Mouse (Mus musculus): ENCODE measurements at regions not wholly inside any gene's neighbourhood (a gene's known extent, or its start where the extent isn't known, plus 50 kb on each side); places are given as distances from the start of the nearest gene placed in this dataset.
A peak's percentile ranks its signal among the peaks of the same experiment; 100 is the strongest.

GRCm38 (mm10) chr9:46819808-46820207 is 178.7 kb upstream of the Gm4791 start:
- DNase-seq = no peak

DNA sequence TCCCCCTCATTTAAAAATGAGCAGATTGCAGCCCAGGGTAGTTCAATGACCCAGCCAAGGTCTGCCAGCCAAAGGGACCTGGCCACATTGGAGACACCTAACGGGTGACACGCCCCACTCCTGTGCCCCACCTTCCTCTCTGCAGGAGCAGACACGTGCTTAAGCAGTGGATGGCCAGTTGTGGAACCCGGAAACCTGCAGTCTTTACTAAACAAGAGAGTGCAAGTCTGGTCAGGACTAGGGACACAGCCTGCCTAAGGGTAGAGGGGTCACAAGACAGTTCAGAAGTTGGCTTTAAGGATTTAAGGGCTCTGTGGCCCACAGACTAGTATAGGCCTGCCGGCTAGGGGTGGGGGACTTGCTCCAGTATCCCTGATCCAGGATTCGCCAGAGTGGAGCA is 179.2 kb upstream of the Gm4791 start:
- DNase-seq = no peak

- DNase-seq = no peak
These were observed 182.4 kb upstream of the Gm4791 start for GRCm38 (mm10) chr9:46816126-46816525.

- peak; percentile 76 to 80 for DNase-seq
These were observed 183.9 kb upstream of the Gm4791 start for GRCm38 (mm10) chr9:46814478-46815241.

- DNase-seq = no peak
These were observed 188.3 kb upstream of the Gm4791 start for GRCm38 (mm10) chr9:46810266-46810665.

DNA sequence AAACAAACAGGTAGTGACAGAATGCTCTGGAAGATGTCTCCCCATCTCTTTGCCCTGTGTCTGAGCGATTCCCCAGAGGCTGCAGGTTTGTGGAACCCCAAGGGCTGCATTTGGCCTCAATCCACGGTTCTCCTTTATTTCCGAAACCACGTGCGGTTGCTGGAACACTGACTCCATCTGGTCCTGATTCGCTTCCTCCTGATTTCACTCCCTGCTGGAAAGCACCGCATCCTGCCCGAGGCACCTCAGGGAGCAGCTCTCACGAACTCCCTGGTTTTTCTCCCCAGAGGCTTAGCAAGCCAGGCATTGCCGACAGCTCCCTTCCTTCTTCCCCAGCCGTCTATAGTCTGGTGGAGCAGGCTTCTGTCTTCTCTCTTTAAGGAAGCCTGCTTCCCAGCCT is 203.1 kb upstream of the Gm4791 start:
- no peak for DNase-seq

GRCm38 (mm10) chr9:46789036-46789435 is 209.5 kb upstream of the Gm4791 start:
- peak in 1 of 2 experiments; percentile 28 for DNase-seq

DNA sequence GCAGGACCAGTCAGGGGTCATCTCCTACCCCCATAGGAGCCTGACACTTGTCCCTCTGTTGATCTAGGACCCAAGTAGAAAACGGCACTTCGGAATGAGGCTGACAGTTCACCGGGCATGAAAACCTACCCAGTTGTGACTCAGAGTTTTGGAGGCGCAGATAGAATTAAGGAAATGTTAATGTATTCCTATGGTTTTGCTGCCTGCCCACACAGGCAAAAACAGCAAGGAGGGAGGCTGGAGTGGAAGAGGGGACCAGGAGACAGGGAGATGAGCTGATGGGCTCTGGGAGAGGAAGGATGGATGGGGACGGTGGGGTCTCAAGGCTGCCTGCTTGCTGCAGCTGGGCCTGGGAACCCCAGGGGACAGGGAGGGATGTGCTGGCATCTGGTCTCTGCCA is 210.1 kb upstream of the Gm4791 start:
- peak in 1 of 2 experiments; percentile 29 for DNase-seq

DNA sequence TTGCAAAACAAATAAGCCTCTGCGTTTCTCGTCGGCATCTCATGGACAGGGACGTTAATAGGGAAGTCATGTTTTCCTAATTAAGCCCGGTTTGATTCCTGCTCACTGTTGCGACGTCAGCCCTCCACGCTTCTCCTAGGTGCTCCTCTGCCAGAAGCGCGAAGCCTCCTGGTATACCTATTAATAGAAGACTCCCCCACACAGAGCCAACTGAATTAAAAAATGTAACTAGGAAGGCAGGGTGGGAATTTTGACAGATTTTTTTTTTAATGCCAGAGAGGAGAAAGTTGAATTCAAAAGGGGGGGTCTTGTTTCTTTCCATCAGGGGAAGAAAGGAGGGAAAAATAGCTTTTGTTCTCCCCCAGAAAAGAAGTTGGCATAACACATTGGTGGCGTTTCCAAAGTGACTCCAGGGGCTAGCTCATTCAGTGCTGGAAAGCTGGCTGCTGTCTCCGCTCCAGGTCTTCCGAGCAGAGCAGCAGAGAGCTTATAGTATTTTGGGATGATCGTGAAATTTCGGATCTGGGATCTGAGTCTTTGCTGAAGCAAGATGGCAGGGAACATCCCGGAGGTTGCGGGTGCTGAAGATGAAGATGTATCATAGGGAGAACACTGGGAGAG is 214.1 kb upstream of the Gm4791 start:
- no peak for DNase-seq

DNA sequence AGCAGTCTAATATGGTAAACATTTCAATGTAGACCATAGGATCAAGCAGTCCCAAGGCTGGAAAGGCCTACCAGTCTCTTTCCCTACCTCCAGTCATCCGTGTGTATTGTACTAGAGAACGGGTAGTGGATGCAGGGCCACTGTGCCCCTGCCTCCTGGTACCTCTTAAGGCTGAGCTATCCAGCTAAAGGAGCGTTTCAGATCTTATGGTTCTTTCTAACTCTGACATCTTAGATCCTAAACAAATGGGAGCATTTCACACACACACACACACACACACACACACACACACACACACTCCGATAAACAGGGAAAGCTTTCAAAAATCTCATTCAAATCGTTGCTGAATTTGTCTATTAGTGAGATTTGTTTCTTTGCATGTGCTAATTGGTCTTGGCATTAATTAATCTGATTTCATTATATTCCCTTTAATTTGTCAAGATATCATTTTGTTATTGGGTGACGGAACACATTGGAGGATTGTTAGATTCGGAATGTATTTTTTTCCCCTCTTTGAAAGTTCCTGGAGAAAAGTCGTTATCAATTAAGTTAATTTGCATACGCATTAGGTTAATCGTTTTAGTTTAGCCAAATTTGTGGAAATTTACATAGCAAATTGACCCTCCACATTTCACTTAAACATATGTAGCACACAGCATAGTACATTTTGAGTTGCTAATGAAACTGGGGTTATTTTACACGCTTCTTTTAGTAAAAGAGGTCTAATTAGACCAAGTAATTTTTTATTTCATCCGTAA is 214.8 kb upstream of the Gm4791 start:
- no peak for DNase-seq

- DNase-seq = no peak
These were observed 216.9 kb upstream of the Gm4791 start for GRCm38 (mm10) chr9:46781681-46782080.

DNA sequence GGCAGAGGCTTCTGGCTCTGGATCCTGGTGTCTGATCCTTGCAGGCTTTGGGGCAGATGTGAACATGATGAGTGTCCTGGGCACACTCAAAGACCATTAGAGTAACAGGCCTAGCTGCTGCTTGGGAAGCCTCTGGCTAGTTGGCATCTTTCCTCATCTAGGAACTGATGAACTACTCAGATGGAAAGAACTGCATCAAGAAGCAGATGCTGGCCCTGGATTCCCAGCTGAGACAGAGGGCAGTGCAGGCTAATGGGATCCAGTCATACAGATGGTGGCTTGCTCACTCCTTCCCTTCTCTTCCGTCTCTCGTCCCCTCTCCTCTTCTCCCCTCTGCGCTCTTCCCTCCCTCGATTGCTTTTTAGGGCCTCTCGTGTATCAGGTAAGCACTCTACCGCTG is 219.8 kb upstream of the Gm4791 start:
- no peak for DNase-seq

- DNase-seq = no peak
These were observed 223.7 kb upstream of the Gm4791 start for GRCm38 (mm10) chr9:46774821-46775220.

DNA sequence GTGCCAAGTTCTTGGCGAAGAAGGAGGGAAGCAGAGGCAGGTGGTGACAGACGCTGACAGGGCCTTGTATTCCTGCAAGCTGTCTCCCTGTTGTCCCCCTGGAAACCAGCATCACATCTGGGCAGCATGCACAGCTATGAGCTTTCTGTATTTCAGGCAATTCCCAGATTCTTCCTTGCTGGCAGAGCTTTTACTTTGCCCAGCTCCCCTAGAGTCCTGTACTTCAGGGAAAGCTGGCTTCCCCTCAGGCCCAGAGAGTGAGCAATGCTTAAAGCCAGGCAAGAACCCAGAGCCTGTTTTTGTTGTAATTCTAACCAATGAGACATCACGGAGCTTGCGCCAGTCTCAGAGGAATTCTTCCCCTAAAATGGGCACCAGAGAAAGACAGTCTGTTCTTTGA is 238.3 kb upstream of the Gm4791 start:
- DNase-seq = no peak

DNA sequence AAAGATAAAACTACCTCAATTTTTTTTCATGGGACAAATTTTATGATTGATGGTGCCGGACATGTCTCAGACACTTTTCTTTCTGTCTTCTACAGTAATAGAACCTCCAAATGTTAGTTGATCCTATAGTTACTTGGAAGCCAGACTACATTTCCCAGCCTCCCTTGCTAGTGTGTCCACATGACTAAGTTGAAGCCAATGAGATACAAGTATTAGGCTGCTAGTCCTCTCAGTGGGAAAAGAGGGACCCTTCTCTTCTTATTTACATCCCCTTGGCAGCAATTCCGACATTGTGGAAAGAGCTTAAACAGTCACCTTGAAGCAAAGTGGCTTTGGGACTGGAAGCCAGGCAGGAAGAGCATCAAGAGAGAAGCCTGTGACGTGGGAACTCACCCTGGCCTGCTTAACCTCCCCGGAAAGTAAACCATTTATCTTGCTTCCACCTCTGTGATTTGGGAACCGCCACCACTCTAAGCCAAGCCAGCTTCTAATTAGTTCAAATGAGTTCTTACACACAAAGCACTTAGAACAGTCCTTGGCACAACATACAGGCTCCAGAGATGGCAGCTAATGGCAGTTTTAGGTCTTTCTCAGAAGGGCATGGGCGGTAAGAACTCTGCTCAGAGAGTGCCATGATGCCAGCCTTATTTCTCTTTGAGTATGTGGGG is 241.4 kb upstream of the Gm4791 start:
- no peak for DNase-seq

GRCm38 (mm10) chr9:46751981-46752380 is 246.6 kb upstream of the Gm4791 start:
- DNase-seq = no peak

DNA sequence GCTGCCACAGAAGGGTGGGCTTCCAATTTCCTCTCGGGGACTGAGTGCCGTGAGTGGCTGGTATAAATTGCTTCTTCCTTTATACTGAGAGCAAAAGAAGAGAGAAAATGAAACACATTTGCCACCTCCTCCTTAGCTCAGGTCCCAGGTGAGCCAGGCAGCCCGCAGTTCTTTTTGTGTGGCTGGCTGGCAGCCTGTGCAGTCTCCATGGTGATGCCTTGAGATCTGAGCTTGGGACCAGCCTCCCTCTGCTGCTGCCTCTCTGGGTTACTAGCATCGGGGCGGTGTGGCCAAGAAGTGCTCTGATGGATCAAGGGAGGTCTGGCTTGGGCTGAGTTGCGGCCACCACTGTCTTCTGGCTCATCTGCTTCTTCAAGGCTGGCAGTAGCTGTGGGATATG is 249.1 kb upstream of the Gm4791 start:
- DNase-seq = no peak

GRCm38 (mm10) chr9:46746266-46746665 is 252.3 kb upstream of the Gm4791 start:
- DNase-seq = no peak

DNA sequence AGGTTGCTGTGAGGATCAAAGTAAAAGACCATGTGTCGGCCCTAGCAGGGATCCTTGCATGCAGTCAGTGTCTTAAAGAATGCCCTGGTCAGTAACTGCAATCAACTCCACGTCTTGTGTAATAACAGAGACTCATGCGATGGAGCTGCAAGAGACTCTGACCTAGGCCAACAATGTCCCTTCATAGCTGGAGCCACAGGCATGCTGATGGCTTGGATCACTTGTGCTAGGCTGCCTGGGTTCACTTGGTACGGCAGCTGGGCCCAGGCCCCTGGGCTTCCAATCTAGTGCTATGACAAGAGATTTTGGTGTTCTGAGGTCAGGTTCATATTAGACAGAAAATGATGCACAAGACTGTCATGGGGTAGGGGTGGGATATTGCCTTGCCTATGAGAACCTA is 258.0 kb upstream of the Gm4791 start:
- no peak for DNase-seq

DNA sequence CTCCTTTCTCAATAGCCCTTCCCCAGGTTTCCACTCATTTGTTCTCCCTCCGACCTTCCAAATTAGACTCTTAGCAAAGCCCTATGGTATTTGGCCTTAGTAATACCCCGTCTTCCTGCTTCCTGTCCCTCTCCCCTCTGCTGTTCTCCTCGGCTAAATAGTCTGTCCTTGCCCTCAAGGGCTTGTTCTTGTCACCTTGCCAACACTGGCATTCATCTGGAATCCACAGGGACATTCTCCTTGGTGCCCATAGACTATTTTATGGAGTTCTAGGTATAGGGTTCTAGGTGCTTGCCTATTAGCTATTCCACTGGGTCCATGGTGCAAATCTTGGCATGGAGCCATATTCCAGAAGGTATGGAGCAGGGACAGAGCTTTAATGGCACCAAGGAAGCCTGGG is 259.2 kb upstream of the Gm4791 start:
- no peak for DNase-seq

DNA sequence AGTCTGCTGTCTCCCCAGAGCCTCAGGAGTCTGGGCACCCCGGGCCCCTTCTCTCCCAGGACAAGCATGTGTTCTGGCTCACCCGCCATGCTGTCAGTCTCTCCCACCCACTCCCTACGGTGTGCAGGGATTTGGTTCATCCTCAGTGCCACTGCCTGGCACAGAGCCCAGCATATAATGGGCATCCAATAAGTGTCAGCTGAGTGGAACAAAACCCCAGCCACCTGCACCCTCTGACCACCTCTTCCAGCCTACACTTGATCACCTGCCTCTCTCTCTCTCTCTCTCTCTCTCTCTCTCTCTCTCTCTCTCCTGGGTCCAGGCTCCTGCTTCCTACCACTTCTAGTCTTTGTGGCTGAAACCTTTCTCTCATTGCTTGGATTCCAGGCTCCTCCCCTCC is 259.9 kb upstream of the Gm4791 start:
- no peak for DNase-seq

DNA sequence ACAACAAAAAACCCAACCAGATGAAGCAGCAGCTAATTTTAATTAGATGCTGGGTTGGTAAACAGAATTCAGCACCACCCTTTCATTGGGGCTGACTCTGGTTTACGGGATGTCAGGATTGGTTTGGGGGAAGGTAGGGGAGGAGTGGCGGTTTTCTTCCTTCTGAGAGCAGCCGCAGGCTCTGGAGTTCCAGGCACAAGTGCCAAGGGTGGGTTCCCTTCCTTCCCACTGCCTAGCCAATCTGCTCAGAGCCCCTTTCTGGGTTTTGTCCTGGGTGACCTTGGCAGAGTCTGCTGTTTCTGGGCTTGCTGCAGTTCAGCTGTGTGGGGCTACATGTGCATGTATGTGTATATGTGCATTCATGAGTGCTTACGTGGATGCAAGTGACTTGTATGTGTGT is 260.5 kb upstream of the Gm4791 start:
- no peak for DNase-seq

DNA sequence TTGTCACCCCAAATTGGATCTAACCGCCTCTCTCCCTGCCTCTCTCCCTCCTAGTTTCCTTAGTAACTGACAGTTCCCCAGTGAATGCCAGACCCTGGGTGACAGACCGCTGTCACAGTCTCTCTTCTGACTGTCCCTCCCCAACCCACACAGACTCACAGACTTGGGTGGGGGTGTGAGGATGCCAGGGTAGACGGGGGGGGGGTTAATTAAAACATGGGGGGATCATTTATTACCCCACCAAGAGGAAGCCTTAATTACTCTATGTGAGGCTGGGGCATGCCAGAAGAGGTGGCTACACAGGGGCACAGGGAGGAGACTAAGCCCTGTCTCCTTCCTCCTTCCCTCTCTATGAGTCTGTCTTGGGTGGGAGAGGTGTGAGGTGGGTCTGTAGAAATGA is 261.1 kb upstream of the Gm4791 start:
- no peak for DNase-seq
